25 mouse cellular contexts compared by ENCODE assay signal in the genomic region with DNA sequence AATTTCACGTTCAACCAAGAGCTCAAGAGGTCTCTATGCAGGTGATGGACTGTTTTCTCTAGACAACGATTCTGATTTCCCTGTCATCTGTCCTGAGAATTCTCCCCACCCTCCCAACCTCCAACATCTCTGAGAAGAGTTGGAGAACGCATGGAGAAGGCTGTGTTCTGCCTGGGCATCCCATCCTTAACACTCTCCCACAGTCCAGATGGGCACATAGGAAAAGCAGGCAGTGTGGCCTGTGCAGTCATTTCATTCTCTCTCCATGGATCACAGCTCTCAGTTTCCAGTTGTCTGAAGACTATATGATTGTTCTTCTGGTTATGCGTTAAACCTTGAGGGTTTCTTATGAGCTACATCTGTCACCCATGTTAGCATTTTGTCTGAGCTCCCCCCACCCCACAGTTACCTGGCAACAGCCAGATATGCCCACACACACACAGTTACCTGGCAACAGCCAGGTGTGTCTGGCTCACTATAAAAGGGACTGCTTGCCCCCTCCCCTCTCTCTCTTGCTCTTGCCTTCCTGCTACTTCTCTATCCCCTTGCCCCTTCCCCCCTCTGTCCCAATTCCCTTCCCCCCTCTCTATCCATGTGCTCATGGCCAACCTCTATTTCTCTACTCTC.
DNase-seq lines count a peak whose midpoint lies in the region; ATAC-seq lines count a peak whose summit lies in the region.
"Had no signal": no experiment of that assay in that cellular context is flagged by ENCODE, and none has a peak within 500 bp of the region (broad histone marks: within the 10 kb centered on the region; RNA-seq: fewer than 3 reads in every experiment).

No protein-coding gene starts in this region.

- no peak overlapping the region for H3K4me2 ChIP-seq in forebrain, embryonic 16.5 days (ENCODE audit: low read length)
- no peak overlapping the region for H3K4me2 ChIP-seq in forebrain, embryonic 12.5 days
- H3K4me2 ChIP-seq in midbrain, embryonic 15.5 days, result no peak overlapping the region
- no peak overlapping the region for H3K4me2 ChIP-seq in midbrain, embryonic 13.5 days (replicated peaks)
- H3K4me2 ChIP-seq: embryonic facial prominence, embryonic 13.5 days; limb, embryonic 12.5 days; liver, embryonic 15.5 days; lung, embryonic 14.5 days had no signal

- no peak overlapping the region for H3K27ac ChIP-seq in forebrain, embryonic 16.5 days (ENCODE audit: low read length)
- no peak overlapping the region for H3K27ac ChIP-seq in forebrain, embryonic 12.5 days
- H3K27ac ChIP-seq in midbrain, embryonic 15.5 days, result no peak overlapping the region
- H3K27ac ChIP-seq in midbrain, embryonic 13.5 days, result no peak overlapping the region
- H3K27ac ChIP-seq: embryonic facial prominence, embryonic 13.5 days; forebrain, embryonic 10.5 days; hindbrain, embryonic 10.5 days; limb, embryonic 12.5 days; liver, embryonic 15.5 days had no signal

- H3K36me3 ChIP-seq in forebrain, embryonic 16.5 days (ENCODE audit: control insufficient read depth, insufficient read depth), result no peaks in the 10 kb centered on the region
- no peaks in the 10 kb centered on the region for H3K36me3 ChIP-seq in forebrain, embryonic 12.5 days (replicated peaks)
- H3K36me3 ChIP-seq in midbrain, embryonic 15.5 days (replicated peaks), result no peaks in the 10 kb centered on the region
- H3K36me3 ChIP-seq in midbrain, embryonic 13.5 days, result no peaks in the 10 kb centered on the region
- H3K36me3 ChIP-seq: embryonic facial prominence, embryonic 13.5 days; forebrain, embryonic 10.5 days; G1E; hindbrain, embryonic 10.5 days; limb, embryonic 12.5 days; liver, embryonic 15.5 days had no signal

- ATAC-seq in forebrain, embryonic 16.5 days, result peak; percentile 31; the same call in 1 of the 2 replicates
- no peak for ATAC-seq in forebrain, embryonic 12.5 days (ENCODE audit: low FRiP score)
- ATAC-seq in midbrain, embryonic 15.5 days (replicated peaks), result peak; percentile 37
- no peak for ATAC-seq in midbrain, embryonic 13.5 days
- ATAC-seq: intestine, postnatal 0 days had no signal

- H3K4me1 ChIP-seq in forebrain, embryonic 16.5 days (replicated peaks; ENCODE audit: control insufficient read depth, insufficient read depth, low read length), result peaks cover 2% of the 10 kb centered on the region; the same call in 1 of the 2 replicates
- H3K4me1 ChIP-seq in forebrain, embryonic 12.5 days, result no peaks in the 10 kb centered on the region
- peaks cover 4% of the 10 kb centered on the region; the same call in 1 of the 2 replicates for H3K4me1 ChIP-seq in midbrain, embryonic 15.5 days
- peaks cover 7% of the 10 kb centered on the region for H3K4me1 ChIP-seq in midbrain, embryonic 13.5 days (replicated peaks)
- H3K4me1 ChIP-seq: hindbrain, embryonic 10.5 days; limb, embryonic 12.5 days; liver, embryonic 15.5 days had no signal

- H3K9me3 ChIP-seq in forebrain, embryonic 16.5 days (ENCODE audit: control insufficient read depth, low read length), result no peaks in the 10 kb centered on the region
- no peaks in the 10 kb centered on the region for H3K9me3 ChIP-seq in forebrain, embryonic 12.5 days
- no peaks in the 10 kb centered on the region for H3K9me3 ChIP-seq in midbrain, embryonic 15.5 days
- H3K9me3 ChIP-seq in midbrain, embryonic 13.5 days, result no peaks in the 10 kb centered on the region
- H3K9me3 ChIP-seq: liver, embryonic 15.5 days had no signal

- 86% methylated on average over 4 of the region's 4 CpGs for WGBS in forebrain, embryonic 16.5 days
- 85% methylated on average over 4 of the region's 4 CpGs for WGBS in forebrain, embryonic 12.5 days
- WGBS in midbrain, embryonic 15.5 days, result 83% methylated on average over 4 of the region's 4 CpGs
- 86% methylated on average over 4 of the region's 4 CpGs for WGBS in midbrain, embryonic 13.5 days

- no peak overlapping the region for H3K9ac ChIP-seq in forebrain, embryonic 16.5 days (replicated peaks; ENCODE audit: low read depth, low read length)
- H3K9ac ChIP-seq in forebrain, embryonic 12.5 days, result no peak overlapping the region
- H3K9ac ChIP-seq in midbrain, embryonic 15.5 days, result no peak overlapping the region
- H3K9ac ChIP-seq in midbrain, embryonic 13.5 days (replicated peaks), result no peak overlapping the region
- H3K9ac ChIP-seq: embryonic facial prominence, embryonic 13.5 days; limb, embryonic 12.5 days; liver, embryonic 15.5 days; lung, embryonic 14.5 days had no signal

- peak; percentile 18 for DNase-seq in layer of hippocampus, adult 11-12 months (ENCODE audit: low spot score)
- DNase-seq in layer of hippocampus, adult 9-10 months (ENCODE audit: low spot score), result no peak
- peak; percentile 38 for DNase-seq in telencephalon, adult 2 months (ENCODE audit: low read depth, low spot score)
- DNase-seq: adrenal gland, postnatal 10 days; cerebellum, adult 11 months; cerebellum, adult 9-10 months; embryo, embryonic 11 days; gastrocnemius, postnatal 10 days; heart, postnatal 14 days; kidney, adult 9 months; kidney, postnatal 10 days; lung, embryonic 14.5 days; lung, postnatal 14 days; thymus, postnatal 4 days had no signal

- H3K4me3 ChIP-seq in forebrain, embryonic 16.5 days (replicated peaks; ENCODE audit: low read length), result no peak overlapping the region
- H3K4me3 ChIP-seq in forebrain, embryonic 12.5 days (replicated peaks), result no peak overlapping the region
- no peak overlapping the region for H3K4me3 ChIP-seq in midbrain, embryonic 15.5 days
- no peak overlapping the region for H3K4me3 ChIP-seq in midbrain, embryonic 13.5 days (replicated peaks)
- H3K4me3 ChIP-seq: embryonic facial prominence, embryonic 13.5 days; forebrain, embryonic 10.5 days; hindbrain, embryonic 10.5 days; limb, embryonic 12.5 days; liver, embryonic 15.5 days had no signal

- H3K27me3 ChIP-seq in forebrain, embryonic 16.5 days (replicated peaks; ENCODE audit: control insufficient read depth, insufficient read depth, low read length), result no peaks in the 10 kb centered on the region
- H3K27me3 ChIP-seq in forebrain, embryonic 12.5 days, result no peaks in the 10 kb centered on the region
- no peaks in the 10 kb centered on the region for H3K27me3 ChIP-seq in midbrain, embryonic 15.5 days (replicated peaks)
- no peaks in the 10 kb centered on the region for H3K27me3 ChIP-seq in midbrain, embryonic 13.5 days
- H3K27me3 ChIP-seq: embryonic facial prominence, embryonic 13.5 days; limb, embryonic 12.5 days; liver, embryonic 15.5 days had no signal

Comparison
In these comparisons a context has a peak if more than half of its experiments do, and no peak if none do; other contexts are left out.
1. ATAC-seq: peak in forebrain, embryonic 16.5 days (single experiment) and midbrain, embryonic 15.5 days (single experiment); none in forebrain, embryonic 12.5 days (single experiment) and midbrain, embryonic 13.5 days (single experiment).